Mouse (Mus musculus) embryonic facial prominence, embryonic 11.5 days (tissue): ENCODE measurements around the gene Atg9b. TPM values are rescaled to one million over a fixed set of nuclear protein-coding genes. Genes with fewer than 3 reads are reported as not detected.

Source experiments
- ATAC-seq: fragments of 200-750 bp; cut with Nextera tagmentation; replicated peaks from 2 replicates; pipeline ENCODE4 v1.8.0; 2017; ENCODE audit warnings: low read depth; ENCODE audit not compliant: insufficient number of reproducible peaks, low FRiP score, low TSS enrichment
- DNase-seq: peaks from one replicate; pipeline ENCODE4 v3.0.0-alpha.2; 2015; ENCODE audit warnings: low spot score
- H3K27ac ChIP-seq: fragments of 300-500 bp; sonication (generic); replicated peaks from 2 replicates; pipeline ENCODE4 v1.5.1; 2014; ENCODE audit warnings: mild to moderate bottlenecking, low read depth, low read length, control low read depth
- H3K27me3 ChIP-seq: fragments of 300-500 bp; sonication (generic); 2 replicates; pipeline ENCODE4 v1.6.1; 2014; ENCODE audit warnings: mild to moderate bottlenecking, low read length, moderate library complexity, mixed read lengths; ENCODE audit not compliant: control insufficient read depth, insufficient read depth
- H3K36me3 ChIP-seq: fragments of 300-500 bp; sonication (generic); replicated peaks from 2 replicates; pipeline ENCODE4 v1.6.1; 2014; ENCODE audit warnings: low read depth, mild to moderate bottlenecking, low read length, moderate library complexity, mixed read lengths; ENCODE audit not compliant: control insufficient read depth, insufficient read depth
- H3K4me1 ChIP-seq: fragments of 300-500 bp; sonication (generic); 2 replicates; pipeline ENCODE4 v1.6.1; 2014; ENCODE audit warnings: low read length, mixed read lengths; ENCODE audit not compliant: control insufficient read depth, insufficient read depth
- H3K4me2 ChIP-seq: fragments of 300-500 bp; sonication (generic); 2 replicates; pipeline ENCODE4 v1.6.1; 2014; ENCODE audit warnings: low read depth, mild to moderate bottlenecking, control low read depth, low read length, moderate library complexity
- H3K4me3 ChIP-seq: fragments of 300-500 bp; sonication (generic); 2 replicates; pipeline ENCODE4 v1.5.1; 2014; ENCODE audit warnings: low read depth, low read length, control low read depth
- H3K9ac ChIP-seq: fragments of 300-500 bp; sonication (generic); replicated peaks from 2 replicates; pipeline ENCODE4 v1.6.1; 2014; ENCODE audit warnings: mild to moderate bottlenecking, control low read depth, low read length
- H3K9me3 ChIP-seq: fragments of 300-500 bp; sonication (generic); replicated peaks from 2 replicates; pipeline ENCODE4 v1.6.1; 2016; ENCODE audit warnings: mild to moderate bottlenecking, low read length, inconsistent platforms, mixed read lengths; ENCODE audit not compliant: control insufficient read depth
- WGBS: fragments of 180-500 bp; shearing (Covaris S2); extraction: QIAGEN DNeasy Blood & Tissue Kit; methylation state at CpG from one replicate; pipeline ENCODE4 v1.1.7; 2014; 5-methylcytosine and 5-hydroxymethylcytosine counted together
- polyA plus RNA-seq: library from polyadenylated mRNA; unstranded; fragments of >200 nt; fragmentation: Nextera tagmentation; extraction: Ambion mirVana; gene quantifications from 2 replicates; pipeline ENCODE4 v1.2.1, GENCODE M21; 2014

Atg9b gene
- polyA plus RNA-seq, 1 experiment from 2014 or later, result 0.21 TPM

DNA sequence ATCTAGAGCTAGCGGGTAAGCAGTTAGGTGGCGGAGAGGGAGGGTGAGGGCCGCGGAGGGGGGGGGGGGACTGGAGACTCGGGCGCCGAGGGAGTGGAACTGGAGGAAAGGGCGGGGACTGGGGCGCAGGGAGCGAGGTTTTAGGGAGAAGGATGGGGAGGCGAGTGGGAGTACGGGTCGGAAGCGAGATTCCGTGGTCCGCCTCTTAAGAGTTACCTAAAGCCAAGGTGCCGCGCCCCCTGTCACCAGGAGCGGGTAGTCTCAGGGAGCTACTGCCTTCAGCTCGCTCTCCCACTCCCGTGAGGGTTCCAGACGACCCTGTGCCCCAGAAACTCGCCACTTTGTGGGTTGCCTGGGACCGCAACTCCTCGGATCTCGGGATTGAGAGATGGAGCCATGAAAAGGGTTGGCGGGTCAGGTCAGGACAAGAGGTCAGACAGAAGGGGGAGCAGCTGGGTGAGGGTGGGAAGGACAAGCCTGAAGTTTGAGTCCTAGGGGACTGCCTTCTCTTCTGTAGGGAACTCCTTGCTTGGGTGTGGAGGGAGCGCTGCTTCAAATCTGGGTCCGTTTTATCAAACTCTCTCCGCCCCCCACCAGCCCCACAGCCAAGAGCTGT lies 33.6 kb upstream of the Atg9b start:
- Histone ChIP-seq H3K27me3 (no peaks in the 10 kb centered on the region), H3K4me2 (peak overlapping the region; percentile 87), H3K4me1 (peaks cover 19% of the 10 kb centered on the region), H3K36me3 (peaks cover 5% of the 10 kb centered on the region), H3K9me3 (no peaks in the 10 kb centered on the region), H3K9ac (peak overlapping the region; percentile 68), H3K27ac (peak overlapping the region; percentile 67), H3K4me3 (peak overlapping the region; percentile 64)
- DNase-seq (peak; percentile 69), ATAC-seq (no peak)
- WGBS, result under 1% methylated on average over 25 of the region's 30 CpGs

DNA sequence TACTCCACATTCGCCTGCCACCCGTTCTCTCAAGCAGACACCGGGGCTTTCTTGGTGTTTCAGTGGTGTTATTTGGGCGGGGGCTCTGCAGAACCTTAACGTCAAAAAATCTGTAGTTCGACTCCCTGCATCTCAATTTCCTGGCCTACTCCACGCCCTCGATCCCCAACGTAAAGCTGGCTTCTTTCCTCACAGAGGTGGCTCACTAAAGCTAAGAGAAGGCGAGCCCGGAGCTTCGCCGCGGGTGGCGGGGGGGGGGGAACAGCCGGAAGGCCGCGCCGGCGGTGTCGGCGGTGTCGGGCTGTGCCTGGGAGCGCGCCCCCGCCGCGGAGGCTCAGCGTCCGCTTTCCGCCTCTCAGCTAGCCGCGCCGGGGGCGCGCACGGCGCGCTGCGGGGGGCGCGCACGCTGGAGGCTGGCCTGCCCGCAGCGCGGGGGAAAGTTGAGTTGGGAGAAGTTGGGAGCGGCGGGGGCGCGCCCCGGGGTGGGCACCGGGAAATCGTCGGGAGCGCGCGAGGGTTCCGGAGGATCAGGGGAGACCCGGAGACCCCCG lies 33.0 kb upstream of the Atg9b start:
- Histone ChIP-seq H3K9me3 (no peaks in the 10 kb centered on the region), H3K9ac (peak overlapping the region; percentile 68), H3K27me3 (no peaks in the 10 kb centered on the region), H3K4me1 (peaks cover 19% of the 10 kb centered on the region), H3K4me3 (peak overlapping the region; percentile 64), H3K27ac (peak overlapping the region; percentile 67), H3K36me3 (peaks cover 2% of the 10 kb centered on the region), H3K4me2 (peak overlapping the region; percentile 87)
- peak; percentile 95 for DNase-seq
- 2% methylated on average over 51 of the region's 60 CpGs for WGBS
- ATAC-seq, result no peak

DNA sequence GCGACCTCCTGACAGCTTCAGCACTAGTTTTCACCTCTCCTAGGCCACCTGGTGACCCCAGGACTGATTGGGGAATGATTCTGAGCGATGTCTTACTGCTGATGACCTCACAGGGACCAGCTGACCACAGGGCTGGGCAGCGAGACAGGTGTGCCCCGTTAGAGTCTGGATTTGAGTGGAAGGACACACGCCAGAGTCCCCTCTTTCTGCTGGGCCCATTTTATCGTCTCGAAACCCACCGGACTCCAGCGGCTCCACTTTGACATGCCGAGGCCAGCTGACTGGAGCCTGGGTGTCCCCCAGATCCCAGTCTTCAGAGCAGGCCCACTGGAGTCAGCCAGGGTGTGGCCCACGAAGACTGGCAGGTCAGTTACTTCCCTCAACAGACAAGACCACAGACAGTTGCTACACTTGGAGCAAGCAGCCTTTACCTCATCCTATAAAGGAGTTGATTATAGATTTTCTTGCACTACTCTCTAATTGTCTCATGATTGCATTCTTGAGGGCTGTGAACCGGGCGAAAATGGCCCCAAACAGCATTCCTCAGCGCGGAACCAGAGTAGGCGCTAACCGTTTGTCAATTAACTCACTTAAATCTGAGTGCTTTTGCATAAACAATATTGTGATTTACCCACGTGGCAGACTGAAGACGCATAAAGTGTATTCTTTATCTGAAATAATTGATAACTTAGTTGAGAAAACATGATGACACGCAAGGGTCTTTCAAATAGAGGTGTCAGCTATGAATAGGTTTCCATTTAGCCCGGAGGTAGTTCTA lies 32.2 kb upstream of the Atg9b start:
- H3K4me2 ChIP-seq, result peak overlapping the region; percentile 87
- H3K36me3 ChIP-seq, result no peaks in the 10 kb centered on the region; the same call in 1 of the 2 replicates
- H3K4me1 ChIP-seq, result peaks cover 19% of the 10 kb centered on the region
- peak overlapping the region; percentile 71; the same call in 1 of the 2 replicates for H3K27ac ChIP-seq
- DNase-seq, result peak; percentile 15
- peak overlapping the region; percentile 68 for H3K9ac ChIP-seq
- ATAC-seq, result no peak; the same call in 1 of the 2 replicates
- H3K9me3 ChIP-seq, result no peaks in the 10 kb centered on the region
- H3K4me3 ChIP-seq, result peak overlapping the region; percentile 64
- WGBS, result 13% methylated on average over 21 of the region's 21 CpGs
- H3K27me3 ChIP-seq, result no peaks in the 10 kb centered on the region

DNA sequence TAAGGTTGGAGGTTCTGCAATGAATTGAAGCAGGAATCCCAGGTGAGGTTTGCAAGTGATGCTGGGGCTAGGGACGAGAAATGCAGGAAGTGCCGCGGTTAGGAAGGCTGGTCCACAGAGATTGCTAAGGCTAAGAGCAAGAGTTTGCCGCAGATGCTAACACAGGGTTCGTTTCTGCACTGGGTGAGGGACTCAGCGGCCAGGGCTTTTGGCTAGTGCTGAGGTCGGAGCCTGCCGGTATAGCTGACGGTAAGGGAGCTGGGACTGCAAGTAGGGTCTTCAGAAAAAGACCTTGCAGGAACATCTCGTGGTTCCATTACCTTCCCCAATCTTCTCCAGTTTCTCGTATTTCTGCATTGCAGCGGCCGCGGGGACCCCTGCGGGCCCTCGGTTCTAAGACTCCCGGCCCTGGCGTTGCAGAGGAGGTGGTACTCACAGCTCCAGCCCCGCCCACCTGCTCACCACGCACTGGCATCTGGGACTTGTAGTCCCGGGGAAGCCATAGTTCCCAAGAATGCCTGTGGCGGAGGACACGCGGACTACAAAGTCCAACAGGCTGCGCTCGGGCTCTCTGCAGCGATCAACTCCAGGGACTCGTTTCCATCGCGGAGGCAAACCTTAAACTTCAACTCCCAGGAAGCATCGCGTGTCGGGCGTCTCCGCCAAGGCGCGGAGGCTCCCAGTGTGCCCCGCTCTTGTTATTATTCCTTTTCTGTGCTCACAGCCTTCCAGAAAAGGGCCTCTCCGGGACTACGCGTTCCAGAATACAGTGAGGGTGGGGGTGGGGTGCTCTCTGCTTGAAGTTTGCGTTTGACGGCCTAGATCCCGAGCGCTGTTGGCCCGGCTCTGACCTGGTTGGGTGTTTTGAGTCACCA lies 31.4 kb upstream of the Atg9b start, which contains the start of the genes Cdk5 and Slc4a2:
Gene Cdk5, minus strand, starts transcription at position 402 of the 875 bp plus-strand sequence.
Gene Slc4a2, plus strand, starts transcription at position 709 of the 875 bp plus-strand sequence.
- no peaks in the 10 kb centered on the region; the same call in 1 of the 2 replicates for H3K36me3 ChIP-seq
- peak within 1 kb of the TSS; percentile 76 for H3K9ac ChIP-seq
- H3K4me1 ChIP-seq, result peaks cover 19% of the 10 kb centered on the region
- WGBS, result under 1% methylated on average over 46 of the region's 46 CpGs
- H3K4me2 ChIP-seq, result peak within 1 kb of the TSS; percentile 87
- peak within 1 kb of the TSS; percentile 71 for H3K27ac ChIP-seq
- peak; percentile 90 for ATAC-seq
- H3K9me3 ChIP-seq, result no peaks in the 10 kb centered on the region
- peak within 1 kb of the TSS; percentile 64 for H3K4me3 ChIP-seq
- DNase-seq, result peak; percentile 100
- H3K27me3 ChIP-seq, result no peaks in the 10 kb centered on the region

DNA sequence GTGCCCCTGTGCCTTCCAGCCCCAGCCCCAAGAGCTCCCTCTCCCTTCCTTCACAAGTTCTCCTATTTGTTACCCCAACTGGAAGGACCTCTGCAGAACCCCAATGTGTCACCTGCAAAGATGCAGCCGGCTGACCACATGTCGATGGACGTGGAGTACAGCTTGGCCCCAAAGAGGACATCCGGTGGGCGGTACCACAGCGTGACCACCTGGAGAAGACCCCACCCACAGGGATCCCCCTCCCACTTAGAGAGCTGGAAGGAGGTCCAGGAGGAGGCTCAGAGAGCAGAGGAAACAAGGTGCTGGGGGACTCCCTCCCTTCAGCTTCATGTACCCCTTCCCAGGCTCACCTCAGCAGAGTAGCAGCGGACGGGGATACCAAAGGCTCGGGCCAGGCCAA lies 28.4 kb upstream of the Atg9b start:
- Histone ChIP-seq H3K27me3 (no peaks in the 10 kb centered on the region), H3K4me2 (no peak overlapping the region), H3K9ac (no peak overlapping the region), H3K4me3 (no peak overlapping the region), H3K36me3 (no peaks in the 10 kb centered on the region; the same call in 1 of the 2 replicates), H3K27ac (no peak overlapping the region), H3K9me3 (no peaks in the 10 kb centered on the region), H3K4me1 (no peaks in the 10 kb centered on the region; the same call in 1 of the 2 replicates)
- DNase-seq (no peak), ATAC-seq (no peak)
- WGBS, result 80% methylated on average over 9 of the region's 9 CpGs

DNA sequence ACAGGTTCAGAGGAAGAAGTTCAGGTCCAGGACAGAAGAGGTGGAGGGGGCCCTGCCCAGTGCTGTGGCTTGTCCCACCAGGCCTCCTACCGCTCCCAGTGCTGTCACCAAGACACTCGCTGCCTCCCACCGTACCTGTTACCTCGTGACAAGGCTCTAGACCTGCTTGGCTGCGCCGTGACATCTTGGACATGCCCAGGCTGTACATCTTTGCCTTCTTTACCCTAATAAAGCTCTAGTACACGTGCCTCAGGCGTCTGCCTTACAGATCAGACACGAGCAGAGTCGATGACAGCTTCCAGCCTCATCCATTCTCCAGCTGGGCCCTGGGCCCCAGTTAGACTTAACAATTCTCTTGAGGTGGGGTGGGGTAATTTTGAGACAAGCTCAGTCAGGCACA lies 25.6 kb upstream of the Atg9b start:
- no peaks in the 10 kb centered on the region for H3K27me3 ChIP-seq
- H3K9me3 ChIP-seq, result no peaks in the 10 kb centered on the region
- H3K27ac ChIP-seq, result no peak overlapping the region
- 83% methylated on average over 10 of the region's 10 CpGs for WGBS
- no peak for DNase-seq
- no peak for ATAC-seq
- no peak overlapping the region for H3K9ac ChIP-seq
- no peaks in the 10 kb centered on the region; the same call in 1 of the 2 replicates for H3K36me3 ChIP-seq
- H3K4me3 ChIP-seq, result no peak overlapping the region
- H3K4me1 ChIP-seq, result no peaks in the 10 kb centered on the region; the same call in 1 of the 2 replicates
- H3K4me2 ChIP-seq, result no peak overlapping the region

DNA sequence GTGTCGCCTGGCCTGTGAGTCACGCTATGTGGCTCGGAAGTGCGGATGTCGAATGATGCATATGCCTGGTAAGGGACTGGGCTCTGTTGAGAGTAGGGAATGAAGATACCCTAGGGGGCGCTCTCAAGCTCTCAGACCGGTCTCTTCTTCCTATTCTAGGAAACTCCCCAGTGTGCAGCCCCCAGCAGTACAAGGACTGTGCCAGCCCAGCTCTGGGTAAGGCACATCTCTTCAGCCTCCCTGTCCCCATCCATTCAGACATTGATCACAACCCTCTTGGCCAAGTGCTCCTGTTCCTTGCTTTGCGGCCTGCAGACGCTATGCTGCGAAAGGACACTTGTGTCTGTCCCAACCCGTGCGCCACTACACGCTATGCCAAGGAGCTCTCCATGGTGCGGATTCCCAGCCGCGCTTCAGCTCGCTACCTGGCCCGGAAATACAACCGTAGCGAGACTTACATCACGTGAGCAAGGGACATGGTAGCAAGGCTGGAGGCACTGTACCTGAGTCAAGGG lies 24.3 kb upstream of the Atg9b start:
- ATAC-seq (peak; percentile 22), DNase-seq (peak; percentile 76)
- Histone ChIP-seq H3K9ac (no peak overlapping the region), H3K4me2 (no peak overlapping the region), H3K36me3 (no peaks in the 10 kb centered on the region; the same call in 1 of the 2 replicates), H3K4me3 (no peak overlapping the region), H3K4me1 (no peaks in the 10 kb centered on the region; the same call in 1 of the 2 replicates), H3K9me3 (no peaks in the 10 kb centered on the region), H3K27ac (no peak overlapping the region), H3K27me3 (no peaks in the 10 kb centered on the region)
- WGBS, result 6% methylated on average over 21 of the region's 21 CpGs
